Comparison of ENCODE assay signal across 8 mouse cellular contexts in the genomic region with DNA sequence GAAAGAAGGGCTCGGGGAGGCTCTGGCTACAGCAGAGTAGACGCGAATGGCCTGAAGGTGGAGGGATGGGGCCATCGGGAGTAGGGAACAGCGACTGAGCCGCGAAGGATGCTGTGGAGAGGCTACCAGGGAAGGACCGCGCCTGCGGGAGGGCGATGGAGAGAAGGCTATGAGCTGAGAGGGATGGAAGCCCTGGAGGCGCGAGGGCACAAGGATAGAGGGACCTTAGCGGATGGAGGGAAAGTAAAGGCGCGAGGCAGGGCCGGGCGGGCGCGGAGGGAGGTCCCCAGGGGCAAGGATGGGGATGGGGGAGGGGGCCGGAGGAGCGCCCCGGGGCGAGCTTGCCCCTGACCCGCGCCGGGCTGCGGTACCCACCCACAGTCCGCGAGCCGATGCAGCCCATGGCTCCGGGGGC. TPM values are rescaled to one million over a fixed set of nuclear protein-coding genes. Genes with fewer than 3 reads are reported as not detected.
A peak's percentile ranks its signal among the peaks of the same experiment; 100 is the strongest.
DNase-seq lines count a peak whose midpoint lies in the region; ATAC-seq and TF ChIP-seq lines count a peak whose summit lies in the region.

No protein-coding gene starts in this region.

- peaks cover 6% of the 10 kb centered on the region; the same call in 1 of the 2 replicates for H3K27me3 ChIP-seq in ES-Bruce4 (ENCODE audit: control insufficient read depth, insufficient read depth, low read length, poor library complexity, severe bottlenecking)
- H3K27me3 ChIP-seq in liver, embryonic 13.5 days: peaks cover 64% of the 10 kb centered on the region

- no peaks in the 10 kb centered on the region for H3K9me3 ChIP-seq in ES-Bruce4 (replicated peaks; ENCODE audit: control insufficient read depth, insufficient read depth, low read length, poor library complexity, severe bottlenecking)
- H3K9me3 ChIP-seq in liver, embryonic 13.5 days (replicated peaks): no peaks in the 10 kb centered on the region

- no peak for TF ChIP-seq CTCF in ES-Bruce4 (IDR thresholded peaks at IDR 0.05; ENCODE audit: low read depth, low read length)

- ATAC-seq in liver, embryonic 13.5 days (ENCODE audit: low read depth): no peak
- ATAC-seq in erythroblast, adult 5-6 weeks (replicated peaks; ENCODE audit: low FRiP score, poor library complexity, severe bottlenecking): no peak

- WGBS in liver, embryonic 13.5 days (ENCODE audit: insufficient replicate concordance): 2% methylated on average over 20 of the region's 32 CpGs

- no peak overlapping the region for H3K27ac ChIP-seq in ES-Bruce4 (ENCODE audit: insufficient read depth, low read length)
- H3K27ac ChIP-seq in liver, embryonic 13.5 days: no peak overlapping the region

- TF ChIP-seq EP300 in ES-Bruce4 (IDR thresholded peaks at IDR 0.05; ENCODE audit: insufficient read depth, low read depth, low read length): no peak

- peak; percentile 92 for DNase-seq in heart, adult 11 months
- no peak for DNase-seq in heart, postnatal 25 days (ENCODE audit: low spot score)
- peak; percentile 61 for DNase-seq in embryo, embryonic 11 days
- DNase-seq in heart, postnatal 10 days: peak; percentile 24 to 28
- DNase-seq in liver, embryonic 13.5 days: no peak
- peak; percentile 3 for DNase-seq in retina, postnatal 7 days (ENCODE audit: low read depth, low spot score)

- no peaks in the 10 kb centered on the region for H3K4me1 ChIP-seq in ES-Bruce4 (ENCODE audit: control insufficient read depth, insufficient read depth, low read length)
- peaks cover 34% of the 10 kb centered on the region for H3K4me1 ChIP-seq in liver, embryonic 13.5 days (replicated peaks)

- no peaks in the 10 kb centered on the region for H3K36me3 ChIP-seq in ES-Bruce4 (ENCODE audit: control insufficient read depth, insufficient read depth, low read length, poor library complexity, severe bottlenecking)
- no peaks in the 10 kb centered on the region for H3K36me3 ChIP-seq in liver, embryonic 13.5 days

- peak overlapping the region; percentile 26 for H3K9ac ChIP-seq in ES-Bruce4 (ENCODE audit: low read depth, poor library complexity, severe bottlenecking)
- H3K9ac ChIP-seq in liver, embryonic 13.5 days: no peak overlapping the region

- TF ChIP-seq POLR2A in ES-Bruce4 (IDR thresholded peaks at IDR 0.05; ENCODE audit: insufficient read depth, low read length): no peak

- intact Hi-C loops in heart, postnatal 25 days (cut with DNase I): loop anchor here (5.0 to 10.0 kb wide), 2 partner anchors 57 to 559 kb away; no protein-coding TSS in a partner anchor
- intact Hi-C loops in heart, postnatal 10 days (cut with DNase I): loop anchor here (2.0 to 10.0 kb wide), 4 partner anchors 57 to 559 kb away; no protein-coding TSS in a partner anchor

- H3K4me3 ChIP-seq in ES-Bruce4 (ENCODE audit: low read depth, low read length): peak overlapping the region; percentile 89
- H3K4me3 ChIP-seq in liver, embryonic 13.5 days (replicated peaks): peak overlapping the region; percentile 52

- H3K4me2 ChIP-seq in liver, embryonic 13.5 days: peak overlapping the region; percentile 69

RNA-seq across cellular contexts. Expression of a gene that starts 0.4 kb away (rescaled TPM):
- total RNA-seq in heart, postnatal 25 days (2021): 1 to 10 TPM in 1 of 2 experiments, under 1 TPM in 1; 0.59 to 1.1 TPM
- polyA plus RNA-seq in ES-Bruce4 (2011; ENCODE audit: insufficient read depth, insufficient read length, low read depth, missing spikeins): 0.63 and 1.3 TPM in 2 replicates
- 1 to 10 TPM; 1.2 to 1.6 TPM for total RNA-seq in heart, postnatal 10 days (2021)
- polyA plus RNA-seq in liver, embryonic 13.5 days (2015; fragmentation: Nextera tagmentation; extraction: Ambion mirVana): 0.05 TPM in 2 replicates
- total RNA-seq in erythroblast, adult 5-6 weeks (2015; ENCODE audit: low replicate concordance): not detected in 2 replicates
- total RNA-seq in erythroblast, adult 5-6 weeks (2017; ENCODE audit: low replicate concordance): not detected in 2 replicates

RNA-seq across cellular contexts. Expression of a gene that starts 25.4 kb away (rescaled TPM):
- total RNA-seq in heart, postnatal 25 days (2021): 10 to 100 TPM; 57.1 to 59.8 TPM
- polyA plus RNA-seq in ES-Bruce4 (2011; ENCODE audit: insufficient read depth, insufficient read length, low read depth, missing spikeins): 42.6 and 52.2 TPM in 2 replicates
- total RNA-seq in heart, postnatal 10 days (2021): 100 to 1,000 TPM; 104 to 121 TPM
- polyA plus RNA-seq in liver, embryonic 13.5 days (2015; fragmentation: Nextera tagmentation; extraction: Ambion mirVana): 36.5 and 39.7 TPM in 2 replicates
- 74.0 and 87.0 TPM in 2 replicates for total RNA-seq in erythroblast, adult 5-6 weeks (2015; ENCODE audit: low replicate concordance)
- 7.7 and 14.1 TPM in 2 replicates for total RNA-seq in erythroblast, adult 5-6 weeks (2017; ENCODE audit: low replicate concordance)

RNA-seq across cellular contexts. Expression of a gene that starts 37.6 kb away (rescaled TPM):
- 1 to 10 TPM; 4.3 to 4.9 TPM for total RNA-seq in heart, postnatal 25 days (2021)
- polyA plus RNA-seq in ES-Bruce4 (2011; ENCODE audit: insufficient read depth, insufficient read length, low read depth, missing spikeins): 4.5 and 7.0 TPM in 2 replicates
- 1 to 10 TPM; 1.3 to 1.9 TPM for total RNA-seq in heart, postnatal 10 days (2021)
- polyA plus RNA-seq in liver, embryonic 13.5 days (2015; fragmentation: Nextera tagmentation; extraction: Ambion mirVana): 0.08 TPM in 1 of 2 replicates, not detected in the other
- total RNA-seq in erythroblast, adult 5-6 weeks (2015; ENCODE audit: low replicate concordance): not detected in 2 replicates
- 2.0 and 8.5 TPM in 2 replicates for total RNA-seq in erythroblast, adult 5-6 weeks (2017; ENCODE audit: low replicate concordance)

RNA-seq across cellular contexts. Expression of a gene that starts 49.0 kb away (rescaled TPM):
- total RNA-seq in heart, postnatal 25 days (2021): under 1 TPM; 0.26 to 0.31 TPM
- polyA plus RNA-seq in ES-Bruce4 (2011; ENCODE audit: insufficient read depth, insufficient read length, low read depth, missing spikeins): 19.3 and 20.6 TPM in 2 replicates
- under 1 TPM; 0.60 to 0.72 TPM for total RNA-seq in heart, postnatal 10 days (2021)
- 2.7 and 2.9 TPM in 2 replicates for polyA plus RNA-seq in liver, embryonic 13.5 days (2015; fragmentation: Nextera tagmentation; extraction: Ambion mirVana)
- not detected in 2 replicates for total RNA-seq in erythroblast, adult 5-6 weeks (2015; ENCODE audit: low replicate concordance)
- total RNA-seq in erythroblast, adult 5-6 weeks (2017; ENCODE audit: low replicate concordance): not detected in 2 replicates

RNA-seq across cellular contexts. Expression of a gene that starts 59.3 kb away (rescaled TPM):
- total RNA-seq in heart, postnatal 25 days (2021): 10 to 100 TPM; 10.5 to 11.7 TPM
- 37.3 and 37.8 TPM in 2 replicates for polyA plus RNA-seq in ES-Bruce4 (2011; ENCODE audit: insufficient read depth, insufficient read length, low read depth, missing spikeins)
- 10 to 100 TPM; 19.6 to 31.8 TPM for total RNA-seq in heart, postnatal 10 days (2021)
- polyA plus RNA-seq in liver, embryonic 13.5 days (2015; fragmentation: Nextera tagmentation; extraction: Ambion mirVana): 26.0 and 29.8 TPM in 2 replicates
- 22.4 and 26.7 TPM in 2 replicates for total RNA-seq in erythroblast, adult 5-6 weeks (2015; ENCODE audit: low replicate concordance)
- 32.1 and 38.9 TPM in 2 replicates for total RNA-seq in erythroblast, adult 5-6 weeks (2017; ENCODE audit: low replicate concordance)

Comparison
In these comparisons a context has a peak if more than half of its experiments do, and no peak if none do; other contexts are left out.
1. DNase-seq: peak in heart, adult 11 months (single experiment), embryo, embryonic 11 days (single experiment), heart, postnatal 10 days (2 of 2) and retina, postnatal 7 days (single experiment); none in heart, postnatal 25 days (single experiment) and liver, embryonic 13.5 days (single experiment).